Mouse (Mus musculus) brain, embryonic 14.5 days (tissue): ENCODE results near the gene Pde9a.

Experiments used
- CTCF ChIP-seq: fragments of 200-500 bp; IDR thresholded peaks from 2 replicates; pipeline ENCODE4 v1.5.1; 2012; ENCODE audit warnings: inconsistent platforms, mild to moderate bottlenecking, moderate library complexity, borderline replicate concordance; ENCODE audit not compliant: insufficient read depth, insufficient read length; ENCODE audit errors: extremely low read depth
- POLR2A ChIP-seq: fragments of 200-500 bp; IDR thresholded peaks from 2 replicates; pipeline ENCODE4 v1.6.1; 2012; ENCODE audit warnings: mild to moderate bottlenecking, inconsistent platforms, borderline replicate concordance; ENCODE audit not compliant: poor library complexity, insufficient read depth, insufficient read length, severe bottlenecking; ENCODE audit errors: extremely low read depth

DNA sequence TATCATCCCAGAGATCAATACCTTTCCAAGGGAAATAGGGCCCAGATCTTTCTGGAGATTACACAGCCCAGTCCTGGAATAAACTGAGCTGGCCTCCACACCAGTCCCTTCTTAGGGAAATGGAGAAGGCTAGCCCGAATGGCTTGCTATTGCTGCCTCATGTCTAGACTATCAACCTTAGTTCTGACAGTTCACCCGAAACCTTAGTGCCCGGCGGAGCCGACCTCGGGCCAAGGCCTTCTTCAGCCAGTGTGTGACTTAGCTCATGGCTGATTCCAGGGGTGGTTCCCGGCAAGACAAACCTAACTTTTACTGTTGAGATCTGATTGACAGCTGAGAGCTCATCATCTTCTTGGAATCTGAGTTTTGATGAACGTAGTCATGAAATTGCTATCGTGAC lies 68.0 kb downstream of the Pde9a start:
- no peak for TF ChIP-seq POLR2A
- no peak for TF ChIP-seq CTCF
